Mouse (Mus musculus): ENCODE measurements around the gene Kdsr.

GRCm38 (mm10) chr1:106799406-106799805 lies 39.9 kb upstream of the Kdsr start:
- TF ChIP-seq CTCF (IDR thresholded peaks at IDR 0.05 in 2 of 3, conservative IDR thresholded peaks at IDR 0.05 in 1 of 3; ENCODE audit: control insufficient read depth in 1 of 3, insufficient read depth in 1 of 3, low read depth in 2 of 3, low read length in 3 of 3, poor library complexity in 1 of 3, severe bottlenecking in 1 of 3) (no peak), ZNF384 (IDR thresholded peaks at IDR 0.05; ENCODE audit: low read depth, low read length) (no peak), RCOR1 (IDR thresholded peaks at IDR 0.05; ENCODE audit: low read depth, low read length) (no peak), BHLHE40 (IDR thresholded peaks at IDR 0.05; ENCODE audit: borderline replicate concordance, low read depth, low read length) (no peak), CHD2 (IDR thresholded peaks at IDR 0.05; ENCODE audit: low read length) (no peak), TCF12 (IDR thresholded peaks at IDR 0.05; ENCODE audit: low read depth, low read length) (no peak)

Measured in MEL (cell line).